Mouse (Mus musculus) embryonic fibroblast, embryonic 13.5 days (primary cell): ENCODE data around the gene Lrrc39.

ENCODE experiments used
- CTCF ChIP-seq: IDR thresholded peaks from 2 replicates; pipeline ENCODE4 v1.5.1; 2011; ENCODE audit warnings: mild to moderate bottlenecking, control low read depth, low read length, moderate library complexity, borderline replicate concordance; ENCODE audit not compliant: insufficient read depth
- POLR2A ChIP-seq: IDR thresholded peaks from 2 replicates; pipeline ENCODE4 v1.6.1; 2011; ENCODE audit warnings: low read depth, mild to moderate bottlenecking, control low read depth, low read length, moderate library complexity

DNA sequence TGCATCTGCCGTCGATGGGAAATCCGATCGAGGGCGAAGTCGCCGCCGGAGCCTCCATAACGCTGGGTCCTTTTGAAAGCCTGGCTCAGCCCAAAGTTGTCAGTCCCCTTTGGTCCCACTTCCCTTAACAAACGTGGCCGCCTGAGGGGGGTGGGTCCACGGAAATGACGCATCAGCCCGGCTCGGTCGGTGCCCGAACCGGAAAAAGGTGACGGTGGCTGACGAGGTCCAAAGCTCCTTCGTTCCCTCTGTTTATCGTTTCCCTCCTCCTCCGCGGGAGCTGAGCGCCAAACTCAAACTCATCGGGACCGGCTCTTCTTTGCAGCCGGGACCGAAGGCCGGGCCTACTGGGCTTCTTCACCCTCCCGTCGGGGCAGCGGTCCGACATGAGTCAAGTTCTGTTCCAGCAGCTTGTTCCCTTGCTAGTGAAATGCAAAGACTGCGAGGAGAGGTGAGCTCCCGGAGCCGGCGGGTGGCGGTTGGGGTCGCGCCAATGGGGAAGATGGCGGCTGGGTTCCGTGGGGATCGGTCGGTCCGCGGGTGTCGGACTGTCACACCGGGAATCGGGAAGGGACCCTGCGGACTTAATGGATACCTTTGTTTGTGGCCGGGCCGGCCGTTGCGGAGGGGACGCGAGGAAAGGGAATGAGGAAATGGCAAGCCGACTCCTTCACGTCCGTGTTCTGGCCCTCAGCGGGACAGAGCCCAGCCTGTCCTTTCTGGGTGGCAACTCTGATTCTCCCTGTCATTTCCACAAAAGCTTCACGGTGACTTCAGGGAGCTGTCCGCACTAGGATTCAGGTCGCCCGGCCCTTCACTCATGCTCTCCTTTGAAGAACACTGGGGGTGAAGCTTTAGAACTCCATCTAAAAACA is 32.2 kb downstream of the Lrrc39 start, which contains the start of gene Sass6:
- TF ChIP-seq POLR2A (peak; percentile 56), CTCF (no peak)
